Mouse (Mus musculus) C2C12 (cell line): ENCODE results near the gene Gm7168. TPM values are rescaled to one million over a fixed set of nuclear protein-coding genes. Genes with fewer than 3 reads are reported as not detected.
"Not testable (repeated sequence)": the region's sequence is repeated elsewhere in the genome, so short reads cannot be mapped to it uniquely, and the experiment has no call there.

ENCODE experiments used
- H3K27me3 ChIP-seq: one replicate; pipeline ENCODE4 v1.6.1; 2011; ENCODE audit not compliant: control insufficient read depth, insufficient read depth, insufficient read length
- H3K36me3 ChIP-seq: one replicate; pipeline ENCODE4 v1.6.1; 2011; ENCODE audit not compliant: control insufficient read depth, insufficient read depth
- H3K4me3 ChIP-seq: one replicate; pipeline ENCODE4 v1.5.1; 2011; ENCODE audit warnings: mild to moderate bottlenecking, control low read depth; ENCODE audit not compliant: poor library complexity, insufficient read depth, severe bottlenecking
- H3K79me2 ChIP-seq: one replicate; pipeline ENCODE4 v1.6.1; 2011; ENCODE audit not compliant: control insufficient read depth, insufficient read depth
- H3K79me3 ChIP-seq: one replicate; pipeline ENCODE4 v1.6.1; 2011; ENCODE audit warnings: low read depth, control low read depth
- H3ac ChIP-seq: one replicate; pipeline ENCODE3; 2011; ENCODE audit warnings: low read depth; ENCODE audit not compliant: control insufficient read depth, insufficient read length
- CEBPB ChIP-seq: IDR thresholded peaks from one replicate; pipeline ENCODE4 v1.6.1; 2011; ENCODE audit warnings: low read depth, mild to moderate bottlenecking, control low read depth, moderate library complexity
- CTCF ChIP-seq: IDR thresholded peaks from one replicate; pipeline ENCODE4 v1.5.1; 2011; ENCODE audit not compliant: control insufficient read depth, insufficient read depth, insufficient read length
- FOSL1 ChIP-seq: IDR thresholded peaks from one replicate; pipeline ENCODE4 v1.8.0; 2011; ENCODE audit warnings: mild to moderate bottlenecking, low read length; ENCODE audit not compliant: poor library complexity, insufficient read depth, severe bottlenecking
- MAX ChIP-seq: IDR thresholded peaks from one replicate; pipeline ENCODE4 v1.6.1; 2011; ENCODE audit warnings: mild to moderate bottlenecking, control low read depth
- MYOD1 ChIP-seq: IDR thresholded peaks from one replicate; pipeline ENCODE4 v1.6.1; 2011; ENCODE audit warnings: low read depth; ENCODE audit not compliant: control insufficient read depth, insufficient read length
- MYOG ChIP-seq: IDR thresholded peaks from one replicate; pipeline ENCODE4 v1.6.1; 2011; ENCODE audit not compliant: control insufficient read depth, insufficient read length; ENCODE audit errors: extremely low read depth
- USF1 ChIP-seq: IDR thresholded peaks from one replicate; pipeline ENCODE4 v1.6.1; 2011; ENCODE audit warnings: low read depth, mild to moderate bottlenecking, control low read depth, moderate library complexity
- polyA plus RNA-seq: library from polyadenylated mRNA; unstranded; fragments of >200 nt; fragmentation: generic; extraction: Trizol; gene quantifications from one replicate; pipeline ENCODE4 v1.2.1, GENCODE M21; 2012; ENCODE audit warnings: missing spikeins

Gm7168 gene
- polyA plus RNA-seq, 1 experiment = not detected

DNA sequence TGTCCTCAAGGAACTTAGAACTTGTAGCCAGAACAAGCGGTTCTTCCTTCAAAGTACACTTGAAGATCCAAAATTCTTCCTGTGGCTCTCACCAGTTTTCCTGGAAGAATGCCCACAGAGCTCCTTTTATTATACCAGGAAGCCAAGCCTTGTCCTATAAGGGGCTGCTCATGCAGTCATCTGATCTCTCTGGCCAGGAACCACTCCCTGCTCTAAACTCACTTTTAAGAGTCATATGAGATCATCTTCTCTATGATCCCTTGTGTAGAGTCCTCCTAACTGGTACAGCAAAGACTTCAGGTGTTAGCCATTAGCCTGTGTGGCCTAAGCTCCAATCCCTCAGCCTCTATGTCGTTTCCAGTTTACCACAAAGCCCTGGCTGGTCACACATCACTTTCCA, 21.7 kb downstream of the Gm7168 start:
- H3K4me3 ChIP-seq, H3K36me3 ChIP-seq, H3K79me2 ChIP-seq, H3ac ChIP-seq, H3K79me3 ChIP-seq, H3K27me3 ChIP-seq: not testable (repeated sequence)

DNA sequence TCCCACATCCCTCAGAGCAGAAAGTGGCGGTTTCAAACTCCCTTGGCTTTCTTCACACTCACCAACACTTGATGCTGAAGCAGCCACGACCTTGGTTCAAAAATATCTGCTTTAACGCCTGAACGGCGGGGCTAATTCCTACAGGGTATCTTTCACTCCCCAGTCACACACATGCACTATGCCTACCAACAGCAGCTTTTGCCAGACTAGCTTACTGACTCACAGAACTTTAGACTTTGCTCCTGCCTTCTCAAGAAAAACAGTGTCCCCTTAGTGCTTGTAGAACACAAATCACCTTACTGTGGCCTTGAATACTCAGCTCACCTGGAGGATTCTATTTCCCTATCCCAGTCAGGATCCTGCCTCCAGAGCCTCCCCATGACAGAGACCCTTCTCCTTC, 22.6 kb downstream of the Gm7168 start:
- H3K36me3 ChIP-seq, H3K79me3 ChIP-seq, H3K79me2 ChIP-seq, H3K27me3 ChIP-seq, H3ac ChIP-seq, H3K4me3 ChIP-seq: not testable (repeated sequence)

DNA sequence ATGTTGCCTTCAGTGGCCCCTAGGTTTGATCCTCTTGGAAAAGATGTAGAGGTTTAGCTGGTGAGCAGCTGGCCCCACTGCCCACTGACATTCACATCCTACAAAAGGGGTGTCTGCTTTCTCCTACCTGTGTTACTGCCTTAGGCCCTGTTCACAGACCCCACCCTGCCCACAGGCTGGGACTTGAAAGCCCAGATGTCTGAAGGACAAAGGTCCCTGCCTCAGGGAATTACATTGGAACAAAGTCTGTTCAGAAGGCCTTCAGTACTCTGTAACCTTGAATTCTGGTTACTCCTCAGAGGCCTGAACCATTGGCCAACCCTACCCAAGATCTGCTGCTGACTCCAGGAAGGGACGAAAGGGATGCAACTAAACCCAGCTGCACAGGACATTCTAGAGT, 39.5 kb downstream of the Gm7168 start:
- no peak for TF ChIP-seq FOSL1
- no peak for TF ChIP-seq MAX
- no peak for TF ChIP-seq CTCF
- TF ChIP-seq USF1 = no peak
- no peak for TF ChIP-seq CEBPB
- TF ChIP-seq MYOD1 = no peak
- no peak for TF ChIP-seq MYOG
- Histone ChIP-seq H3K79me3 (no peaks in the 10 kb centered on the region), H3ac (no peak overlapping the region), H3K36me3 (no peaks in the 10 kb centered on the region), H3K27me3 (no peaks in the 10 kb centered on the region), H3K4me3 (no peak overlapping the region), H3K79me2 (no peaks in the 10 kb centered on the region)

DNA sequence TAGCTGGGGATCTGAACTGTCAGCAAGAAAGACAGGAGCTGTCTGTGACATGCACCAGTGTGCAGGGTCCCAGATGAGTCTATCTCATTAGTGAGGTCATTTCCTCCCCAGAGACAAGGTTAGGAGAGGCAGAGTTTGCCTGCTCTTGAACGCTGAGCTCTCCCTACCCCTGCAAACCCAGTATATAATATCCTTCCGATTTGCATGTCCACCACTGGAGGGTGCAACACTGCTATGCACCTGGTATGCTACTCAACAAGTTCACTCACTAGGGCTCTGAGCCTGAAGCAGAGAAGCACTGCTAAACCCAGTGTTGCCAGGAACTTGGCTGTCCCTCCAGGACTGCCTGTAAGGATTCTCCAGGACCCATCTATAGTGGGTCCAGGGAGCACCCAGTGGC, 45.3 kb downstream of the Gm7168 start:
- H3ac ChIP-seq, H3K79me2 ChIP-seq, H3K27me3 ChIP-seq, H3K79me3 ChIP-seq, H3K4me3 ChIP-seq, H3K36me3 ChIP-seq: not testable (repeated sequence)

Other genes with a start within 250 kb of the Gm7168 start
- gene Afdn, start 187.8 kb upstream of the Gm7168 start, polyA plus RNA-seq = 21.0 TPM
- 0.44 TPM for gene Tcte2, start 186.5 kb upstream of the Gm7168 start, polyA plus RNA-seq
- not detected for gene Gm7356, start 55.3 kb downstream of the Gm7168 start, polyA plus RNA-seq
- not detected for gene Gm7358, start 111.2 kb downstream of the Gm7168 start, polyA plus RNA-seq